Mouse (Mus musculus) limb, embryonic 14.5 days (tissue): ENCODE results near the gene Lif. TPM values are rescaled to one million over a fixed set of nuclear protein-coding genes. Genes with fewer than 3 reads are reported as not detected.

Experiments used
- ATAC-seq: fragments of 200-750 bp; cut with Nextera tagmentation; 2 replicates; pipeline ENCODE4 v1.8.0; 2017; ENCODE audit warnings: low read depth, moderate number of reproducible peaks, moderate TSS enrichment; ENCODE audit not compliant: low FRiP score
- DNase-seq: peaks from one replicate; pipeline ENCODE4 v3.0.0-alpha.2; 2015; ENCODE audit warnings: low spot score
- H3K27ac ChIP-seq: fragments of 300-500 bp; sonication (generic); replicated peaks from 2 replicates; pipeline ENCODE4 v1.5.1; 2014; ENCODE audit warnings: low read depth, mild to moderate bottlenecking, low read length, moderate library complexity, mixed read lengths
- H3K27me3 ChIP-seq: fragments of 300-500 bp; sonication (generic); 2 replicates; pipeline ENCODE4 v1.6.1; 2014; ENCODE audit warnings: low read length, mixed read lengths; ENCODE audit not compliant: control insufficient read depth, insufficient read depth
- H3K36me3 ChIP-seq: fragments of 300-500 bp; sonication (generic); 2 replicates; pipeline ENCODE4 v1.6.1; 2014; ENCODE audit warnings: mild to moderate bottlenecking, low read length, moderate library complexity, mixed read lengths; ENCODE audit not compliant: control insufficient read depth, insufficient read depth
- H3K4me1 ChIP-seq: fragments of 300-500 bp; sonication (generic); 2 replicates; pipeline ENCODE4 v1.6.1; 2014; ENCODE audit warnings: antibody characterized with exemption, low read length, mixed read lengths; ENCODE audit not compliant: control insufficient read depth, insufficient read depth
- H3K4me2 ChIP-seq: fragments of 300-500 bp; sonication (generic); replicated peaks from 2 replicates; pipeline ENCODE4 v1.6.1; 2014; ENCODE audit warnings: low read depth, mild to moderate bottlenecking, low read length, moderate library complexity; ENCODE audit not compliant: severe bottlenecking
- H3K4me3 ChIP-seq: fragments of 300-500 bp; sonication (generic); replicated peaks from 2 replicates; pipeline ENCODE4 v1.5.1; 2014; ENCODE audit warnings: low read length
- H3K9ac ChIP-seq: fragments of 300-500 bp; sonication (generic); 2 replicates; pipeline ENCODE4 v1.6.1; 2014; ENCODE audit warnings: mild to moderate bottlenecking, low read depth, low read length, moderate library complexity; ENCODE audit not compliant: severe bottlenecking
- H3K9me3 ChIP-seq: fragments of 300-500 bp; sonication (generic); 2 replicates; pipeline ENCODE4 v1.6.1; 2016; ENCODE audit warnings: low read length; ENCODE audit not compliant: control insufficient read depth
- POLR2A ChIP-seq: fragments of 200-500 bp; IDR thresholded peaks from 2 replicates; pipeline ENCODE4 v1.8.0; 2012; ENCODE audit warnings: inconsistent platforms, mild to moderate bottlenecking, moderate library complexity, borderline replicate concordance; ENCODE audit not compliant: insufficient read depth, insufficient read length; ENCODE audit errors: extremely low read depth
- WGBS: fragments of 180-500 bp; shearing (Covaris S2); extraction: QIAGEN DNeasy Blood & Tissue Kit; methylation state at CpG from one replicate; pipeline ENCODE4 v1.1.7; 2014; 5-methylcytosine and 5-hydroxymethylcytosine counted together
- polyA plus RNA-seq, 2 experiments: library from polyadenylated mRNA; depleted of rRNA in 1 of 2; stranded (reverse) in 1 of 2; unstranded in 1 of 2; fragments of >200 nt; fragmentation: Nextera tagmentation in 1 of 2; extraction: Ambion mirVana in 1 of 2; gene quantifications; 2 replicates each; pipeline versions ENCODE4 v1.2.1 to v1.2.3; 2012 to 2014

Lif gene
- polyA plus RNA-seq, 2 experiments: 0.50 to 0.89 TPM

- 86% methylated on average over 6 of the region's 6 CpGs for WGBS
- H3K9ac ChIP-seq: no peak overlapping the region
- H3K4me3 ChIP-seq: no peak overlapping the region
- no peak overlapping the region for H3K27ac ChIP-seq
- peaks cover 39% of the 10 kb centered on the region for H3K27me3 ChIP-seq
- DNase-seq (no peak), ATAC-seq (no peak)
- no peak for TF ChIP-seq POLR2A
- H3K36me3 ChIP-seq: no peaks in the 10 kb centered on the region
- no peaks in the 10 kb centered on the region for H3K9me3 ChIP-seq
- H3K4me2 ChIP-seq: no peak overlapping the region
- H3K4me1 ChIP-seq: peaks cover 8% of the 10 kb centered on the region
Observed at GRCm38 (mm10) chr11:4268500-4268899, 11.1 kb downstream of the Lif start.

GRCm38 (mm10) chr11:4270744-4271459 is 13.5 kb downstream of the Lif start:
- peaks cover 7% of the 10 kb centered on the region for H3K4me1 ChIP-seq
- no peaks in the 10 kb centered on the region for H3K9me3 ChIP-seq
- DNase-seq (peak; percentile 34), ATAC-seq (no peak)
- WGBS: 35% methylated on average over 18 of the region's 20 CpGs
- H3K4me2 ChIP-seq: no peak overlapping the region
- no peak overlapping the region for H3K4me3 ChIP-seq
- TF ChIP-seq POLR2A: no peak
- H3K9ac ChIP-seq: peak overlapping the region; percentile 40; the same call in 1 of the 2 replicates
- no peak overlapping the region for H3K27ac ChIP-seq
- H3K36me3 ChIP-seq: no peaks in the 10 kb centered on the region
- H3K27me3 ChIP-seq: peaks cover 28% of the 10 kb centered on the region

- Histone ChIP-seq H3K4me3 (no peak overlapping the region), H3K27me3 (peaks cover 23% of the 10 kb centered on the region), H3K4me2 (no peak overlapping the region), H3K9ac (0 out of 2 replicates have a peak overlapping the region, but pooled peaks have one; percentile 40), H3K27ac (no peak overlapping the region), H3K36me3 (no peaks in the 10 kb centered on the region), H3K4me1 (peaks cover 13% of the 10 kb centered on the region), H3K9me3 (no peaks in the 10 kb centered on the region)
- 63% methylated on average over 11 of the region's 11 CpGs for WGBS
- DNase-seq: no peak
- TF ChIP-seq POLR2A: no peak
- no peak for ATAC-seq
Observed at GRCm38 (mm10) chr11:4271544-4271943, 14.2 kb downstream of the Lif start.

- no peak for TF ChIP-seq POLR2A
- H3K27ac ChIP-seq: peak overlapping the region; percentile 56; the same call in 1 of the 2 replicates
- H3K9me3 ChIP-seq: no peaks in the 10 kb centered on the region
- ATAC-seq (0 out of 2 replicates have a peak, but pooled peaks have one; percentile 30), DNase-seq (no peak)
- peaks cover 11% of the 10 kb centered on the region for H3K4me1 ChIP-seq
- WGBS: 35% methylated on average over 11 of the region's 11 CpGs
- no peaks in the 10 kb centered on the region for H3K27me3 ChIP-seq
- no peak overlapping the region for H3K9ac ChIP-seq
- no peak overlapping the region for H3K4me2 ChIP-seq
- no peaks in the 10 kb centered on the region for H3K36me3 ChIP-seq
- no peak overlapping the region for H3K4me3 ChIP-seq
Observed at GRCm38 (mm10) chr11:4276411-4276861, 19.1 kb downstream of the Lif start.

GRCm38 (mm10) chr11:4279909-4280308 is 22.6 kb downstream of the Lif start:
- Histone ChIP-seq H3K27ac (no peak overlapping the region), H3K4me2 (no peak overlapping the region), H3K9ac (no peak overlapping the region; the same call in 1 of the 2 replicates), H3K27me3 (no peaks in the 10 kb centered on the region), H3K9me3 (no peaks in the 10 kb centered on the region), H3K4me1 (peaks cover 11% of the 10 kb centered on the region), H3K4me3 (no peak overlapping the region), H3K36me3 (no peaks in the 10 kb centered on the region)
- no peak for DNase-seq
- TF ChIP-seq POLR2A: no peak
- ATAC-seq: 0 out of 2 replicates have a peak, but pooled peaks have one; percentile 23
- WGBS: 51% methylated on average over 6 of the region's 7 CpGs
